Mouse (Mus musculus) 3134 (cell line): ENCODE measurements around the gene Bcam.
A peak's percentile ranks its signal among the peaks of the same experiment; 100 is the strongest.
"Not testable (repeated sequence)": the region's sequence is repeated elsewhere in the genome, so short reads cannot be mapped to it uniquely, and the experiment has no call there.

Experiments
- DNase-seq: peaks from one replicate; pipeline ENCODE4 v3.0.0-alpha.2; 2011; ENCODE audit warnings: low spot score; ENCODE audit not compliant: insufficient read length; ENCODE audit errors: extremely low read depth

The Bcam gene

GRCm38 (mm10) chr7:19770984-19771391 is at the start of gene Bcam:
Bcam (minus strand) TSS chr7:19771016.
- no peak for DNase-seq

- no peak for DNase-seq
Measured at GRCm38 (mm10) chr7:19818875-19819274, 48.1 kb upstream of the Bcam start.

- DNase-seq, result peak; percentile 73
Measured at GRCm38 (mm10) chr7:19818440-19818839, 47.6 kb upstream of the Bcam start.

GRCm38 (mm10) chr7:19817382-19818105 is 46.7 kb upstream of the Bcam start:
- DNase-seq, result peak; percentile 90

- peak; percentile 95 for DNase-seq
Measured at GRCm38 (mm10) chr7:19816224-19816771, 45.5 kb upstream of the Bcam start.

DNA sequence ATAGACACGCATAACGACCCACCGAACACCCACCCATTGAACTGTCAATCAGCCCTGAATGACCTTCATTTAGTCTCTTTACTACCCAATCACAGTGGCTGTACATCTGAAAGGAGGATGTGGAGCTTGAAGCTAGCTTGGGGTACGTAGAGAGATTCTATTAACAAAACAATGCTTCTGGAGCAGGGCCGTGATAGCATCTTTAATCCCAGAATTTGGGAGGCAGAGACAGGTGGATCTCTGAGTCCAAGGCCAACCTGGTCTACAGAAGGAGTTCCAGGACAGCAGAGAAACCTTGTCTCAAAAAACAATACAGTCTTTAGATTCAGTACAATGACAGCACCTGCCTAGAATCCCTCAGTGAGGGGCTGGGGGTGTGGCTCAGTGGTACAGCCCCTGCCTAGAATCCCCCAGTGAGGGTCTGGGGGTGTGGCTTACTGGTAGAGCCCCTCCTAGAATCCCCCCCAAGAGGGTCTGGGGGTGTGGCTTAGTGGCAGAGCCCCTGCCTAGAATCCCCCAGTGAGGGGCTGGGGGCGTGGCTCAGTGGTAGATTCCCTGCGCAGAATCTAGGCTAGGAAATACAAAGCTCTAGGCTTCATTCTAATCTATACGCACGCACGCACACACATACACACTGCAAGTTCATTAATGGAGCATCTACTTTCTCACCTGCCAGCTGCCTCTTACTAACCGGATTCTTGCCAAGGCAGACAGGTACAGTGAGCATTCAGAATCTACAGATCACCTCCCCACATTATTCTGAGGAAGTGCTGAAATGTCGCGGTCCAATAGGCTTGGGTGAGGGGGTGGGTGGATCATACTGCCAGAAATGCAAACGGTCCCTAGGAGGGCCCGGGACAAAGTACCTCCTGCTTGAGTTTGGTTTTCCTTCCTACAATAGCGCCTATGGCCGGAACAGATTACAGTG is 44.7 kb upstream of the Bcam start:
- DNase-seq, result no peak

- no peak for DNase-seq
Measured at GRCm38 (mm10) chr7:19813579-19814122, 42.8 kb upstream of the Bcam start.

DNA sequence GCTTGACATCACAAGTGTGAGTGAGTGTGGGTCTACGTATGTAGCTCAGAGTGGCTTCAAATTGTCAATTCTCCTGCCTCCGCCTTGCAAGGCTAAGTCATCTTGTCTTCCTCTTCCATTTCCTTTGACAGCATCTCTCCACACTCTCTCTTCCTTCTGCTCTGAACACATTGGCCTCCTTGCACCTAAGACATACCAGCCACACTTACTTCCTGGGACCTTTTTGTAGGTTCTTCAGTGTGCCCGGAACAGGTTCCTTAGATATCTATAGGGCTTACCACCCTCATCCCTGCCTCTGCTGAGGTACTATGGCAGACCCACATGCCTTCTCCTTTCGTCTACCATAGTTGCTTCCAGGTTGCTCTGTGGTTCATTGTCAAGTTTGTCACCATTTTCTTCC is 42.3 kb upstream of the Bcam start:
- DNase-seq, result no peak

DNA sequence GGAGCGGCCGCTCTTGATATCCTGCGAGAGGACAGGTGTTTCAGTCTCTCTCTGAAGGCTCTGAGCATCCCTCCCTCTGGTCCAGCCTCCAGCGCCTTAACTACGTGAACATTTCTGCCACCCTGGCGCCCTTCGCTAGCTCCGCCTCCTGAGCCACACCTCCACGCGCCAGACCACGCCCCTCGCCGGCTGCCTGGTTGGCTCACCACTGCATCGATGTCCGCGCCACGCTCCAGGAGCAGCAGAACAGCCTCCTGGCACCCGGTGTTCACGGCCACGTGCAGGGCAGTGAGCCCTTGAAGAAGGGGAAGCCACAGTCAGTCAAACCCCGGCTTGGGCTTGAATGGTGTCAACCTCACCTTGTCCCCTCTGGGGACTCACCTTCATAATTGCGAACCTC is 40.3 kb upstream of the Bcam start:
- no peak for DNase-seq

DNA sequence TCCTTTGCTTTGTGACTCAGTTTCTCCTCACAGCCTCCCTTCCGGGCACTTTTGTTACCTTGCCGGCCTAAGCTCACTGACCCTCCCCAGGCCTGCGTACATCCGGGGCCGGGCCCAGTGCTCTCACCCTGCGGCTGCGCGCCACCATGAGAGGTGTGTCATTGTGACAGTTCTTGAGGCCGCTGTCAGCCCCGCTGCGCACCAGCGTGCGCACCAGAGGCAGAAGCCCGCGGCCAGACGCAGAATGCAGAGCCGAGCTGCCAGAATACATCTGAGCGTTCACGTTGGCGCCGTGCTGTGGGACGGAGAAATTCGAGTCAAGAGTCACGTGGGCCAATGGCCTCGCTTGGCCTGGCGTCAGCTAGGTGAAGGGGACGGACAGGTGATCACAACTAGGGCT is 38.6 kb upstream of the Bcam start:
- no peak for DNase-seq

- DNase-seq, result no peak
Measured at GRCm38 (mm10) chr7:19806356-19806969, 35.6 kb upstream of the Bcam start.

- no peak for DNase-seq
Measured at GRCm38 (mm10) chr7:19802995-19803394, 32.2 kb upstream of the Bcam start.

GRCm38 (mm10) chr7:19800764-19801163 is 29.9 kb upstream of the Bcam start:
- no peak for DNase-seq

DNA sequence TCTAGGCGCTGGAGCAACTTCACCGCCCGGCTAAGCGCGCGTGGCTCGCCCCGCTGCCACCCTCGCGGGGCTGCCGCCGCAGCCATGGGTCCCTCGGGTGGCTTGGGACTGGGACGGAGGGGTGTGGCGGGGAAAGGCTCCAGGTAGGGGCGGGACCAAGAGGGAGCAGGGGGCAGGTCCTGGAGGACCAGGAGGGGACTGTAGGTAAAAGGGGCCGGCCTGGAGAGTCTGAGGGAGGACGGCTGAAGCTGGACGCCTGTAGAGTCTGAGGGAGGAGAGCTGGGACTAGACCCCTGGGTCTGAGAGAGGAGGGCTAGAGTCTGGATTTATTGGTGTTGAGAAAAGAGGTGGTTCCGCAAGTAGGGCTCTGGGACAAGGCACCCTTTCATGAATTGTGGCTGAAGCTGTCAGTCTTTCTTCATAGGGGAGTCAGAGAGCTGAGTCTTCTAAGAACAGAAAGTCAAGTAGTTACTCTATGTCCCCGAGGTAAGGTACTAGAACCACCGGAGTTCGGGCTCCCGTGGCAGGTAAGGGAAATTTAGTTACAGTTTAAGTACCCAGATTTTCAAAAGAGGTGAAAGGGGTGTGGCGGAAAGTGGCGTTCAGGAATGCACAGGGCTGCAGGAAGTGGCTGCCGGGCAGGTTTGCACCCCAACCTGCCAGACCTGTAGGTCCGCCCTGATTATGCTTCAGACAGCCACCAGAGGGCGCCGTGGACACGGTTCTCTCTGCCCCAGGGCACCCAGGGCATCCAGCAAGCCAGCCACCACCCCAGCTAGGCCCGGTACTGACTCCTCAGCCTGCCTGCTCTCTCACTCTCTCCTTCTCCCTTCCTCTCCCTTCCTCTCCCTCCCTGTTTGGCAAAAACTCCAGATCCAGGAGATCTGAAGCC is 26.1 kb upstream of the Bcam start, which contains the start of gene Cblc:
TSS of gene Cblc (minus strand) at position 113 of the 892 bp plus-strand sequence.
- peak; percentile 70 for DNase-seq

- DNase-seq, result no peak
Measured at GRCm38 (mm10) chr7:19796254-19796653, 25.4 kb upstream of the Bcam start.

DNA sequence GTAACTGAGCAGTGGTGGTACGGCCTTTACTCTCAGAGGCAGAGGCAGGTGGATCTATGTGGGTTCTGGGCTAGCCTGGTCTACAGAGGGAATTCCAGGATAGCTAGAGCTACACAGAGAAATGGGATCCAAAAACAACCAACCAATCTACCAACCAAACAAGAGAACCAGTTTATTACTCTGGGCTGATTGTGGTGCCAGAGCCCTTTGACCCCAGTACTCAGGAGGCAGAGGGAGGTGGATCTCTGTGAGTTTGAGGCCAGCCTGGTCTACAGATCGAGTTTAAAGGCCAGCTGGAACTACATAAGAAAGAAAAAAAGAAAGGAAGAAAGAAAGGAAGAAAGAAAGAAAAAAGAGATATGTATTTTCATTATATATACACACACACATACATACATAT is 24.4 kb upstream of the Bcam start:
- no peak for DNase-seq

- no peak for DNase-seq
Measured at GRCm38 (mm10) chr7:19792701-19793630, 22.1 kb upstream of the Bcam start.

GRCm38 (mm10) chr7:19791504-19791903 is 20.7 kb upstream of the Bcam start:
- not testable (repeated sequence) for DNase-seq

- peak; percentile 76 for DNase-seq
Measured at GRCm38 (mm10) chr7:19789904-19790347, 19.1 kb upstream of the Bcam start.
